In the genomic region with DNA sequence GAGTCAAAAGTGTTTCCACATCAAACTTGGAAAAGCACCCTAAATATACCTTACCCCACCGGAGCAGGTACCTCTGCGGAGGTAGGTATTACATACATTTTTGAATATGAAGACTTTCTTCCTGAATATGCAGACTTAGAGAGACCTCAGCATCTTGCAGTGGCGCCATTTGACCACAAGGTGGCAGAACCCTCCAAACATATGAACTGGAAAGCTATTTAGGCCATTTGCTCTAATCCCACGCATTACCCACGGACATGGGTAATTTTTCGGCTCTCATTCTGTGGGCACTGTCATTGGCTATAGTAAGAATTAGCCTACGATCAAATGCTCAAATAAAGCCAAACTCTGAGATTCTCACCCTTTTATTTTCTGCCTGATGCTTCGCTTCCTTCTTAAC, we compare ENCODE assay signal across 8 mouse cellular contexts.
DNase-seq lines count a peak whose midpoint lies in the region; ATAC-seq and TF ChIP-seq lines count a peak whose summit lies in the region.

No protein-coding gene starts in this region.

- no peaks in the 10 kb centered on the region for H3K36me3 ChIP-seq in limb, embryonic 10.5 days
- H3K36me3 ChIP-seq in midbrain, postnatal 0 days (ENCODE audit: insufficient read depth, low read length): no peaks in the 10 kb centered on the region

- H3K9me3 ChIP-seq in limb, embryonic 10.5 days (replicated peaks): no peaks in the 10 kb centered on the region
- no peaks in the 10 kb centered on the region for H3K9me3 ChIP-seq in midbrain, postnatal 0 days (ENCODE audit: low read length)

- TF ChIP-seq POLR2A in cortical plate, adult 2 months (IDR thresholded peaks at IDR 0.05; ENCODE audit: extremely low read depth, insufficient read depth, low read length): no peak

- H3K4me2 ChIP-seq in midbrain, postnatal 0 days (ENCODE audit: low read depth, low read length, poor library complexity, severe bottlenecking): peak overlapping the region; percentile 23; the same call in 1 of the 2 replicates

- H3K27me3 ChIP-seq in limb, embryonic 10.5 days (ENCODE audit: low read depth, poor library complexity, severe bottlenecking): 0 out of 2 replicates have a peak, but pooled peaks cover 6% of the 10 kb centered on the region
- no peaks in the 10 kb centered on the region for H3K27me3 ChIP-seq in midbrain, postnatal 0 days (ENCODE audit: insufficient read depth, low read length)

- H3K4me3 ChIP-seq in cortical plate, adult 2 months (ENCODE audit: insufficient read depth, low read length): no peak overlapping the region
- H3K4me3 ChIP-seq in limb, embryonic 10.5 days: no peak overlapping the region
- no peak overlapping the region for H3K4me3 ChIP-seq in midbrain, postnatal 0 days (ENCODE audit: low read depth, low read length)

- DNase-seq in 3T3-L1 (ENCODE audit: low read depth, low spot score) (peak; percentile 83), adipocyte (ENCODE audit: low spot score) (peak; percentile 70)
- DNase-seq in gastrocnemius, postnatal 14 days: peak; percentile 27
- DNase-seq in limb, embryonic 10.5 days (ENCODE audit: low spot score): peak; percentile 78
- DNase-seq in midbrain, postnatal 0 days (ENCODE audit: low spot score): peak; percentile 87
- DNase-seq in testis, postnatal 10 days (ENCODE audit: low spot score): peak; percentile 73

- H3K27ac ChIP-seq in cortical plate, adult 2 months (ENCODE audit: insufficient read depth, low read length): peak overlapping the region; percentile 32; the same call in 1 of the 2 replicates
- H3K27ac ChIP-seq in limb, embryonic 10.5 days: no peak overlapping the region
- H3K27ac ChIP-seq in midbrain, postnatal 0 days (ENCODE audit: low read depth, low read length): no peak overlapping the region

- no peak overlapping the region for H3K9ac ChIP-seq in midbrain, postnatal 0 days (replicated peaks; ENCODE audit: low read length, poor library complexity, severe bottlenecking)

- 21% methylated on average over 8 of the region's 8 CpGs for WGBS in limb, embryonic 10.5 days
- WGBS in midbrain, postnatal 0 days: 11% methylated on average over 8 of the region's 8 CpGs

- intact Hi-C loops in gastrocnemius, postnatal 14 days (cut with DNase I; ENCODE audit: low total_unique reads): loop anchor here (5.0 kb wide), 1 partner anchor 159 kb away; no protein-coding TSS in a partner anchor

- H3K4me1 ChIP-seq in cortical plate, adult 2 months (ENCODE audit: control insufficient read depth, insufficient read depth, low read length): no peaks in the 10 kb centered on the region
- no peaks in the 10 kb centered on the region for H3K4me1 ChIP-seq in limb, embryonic 10.5 days
- no peaks in the 10 kb centered on the region for H3K4me1 ChIP-seq in midbrain, postnatal 0 days (ENCODE audit: insufficient read depth, low read length)

- TF ChIP-seq CTCF in cortical plate, adult 2 months (IDR thresholded peaks at IDR 0.05; ENCODE audit: extremely low read depth, insufficient read depth, low read length): peak; percentile 91
- peak; percentile 95 for TF ChIP-seq CTCF in midbrain, postnatal 0 days (IDR thresholded peaks at IDR 0.05)

- ATAC-seq in inflammation-experienced regulatory T-cells, adult 6 months: peak; percentile 54
- peak; percentile 41; the same call in 1 of the 2 replicates for ATAC-seq in midbrain, postnatal 0 days (ENCODE audit: low FRiP score)

Comparison
In these comparisons a context has a peak if more than half of its experiments do, and no peak if none do; other contexts are left out.
1. DNase-seq: peak in every context shown above with its lines; median percentile 87 in midbrain, postnatal 0 days; 83 in 3T3-L1; 78 in limb, embryonic 10.5 days; 73 in testis, postnatal 10 days; 70 in adipocyte; 27 in gastrocnemius, postnatal 14 days.